Mouse (Mus musculus) ES-Bruce4 (cell line): ENCODE results near the gene Gss.

Experiments
- CTCF ChIP-seq: IDR thresholded peaks from one replicate; pipeline ENCODE4 v1.8.1; 2011; ENCODE audit warnings: low read depth, low read length
- EP300 ChIP-seq: IDR thresholded peaks from 2 replicates; pipeline ENCODE4 v1.6.1; 2011; ENCODE audit warnings: low read depth, low read length; ENCODE audit not compliant: insufficient read depth
- POLR2A ChIP-seq: IDR thresholded peaks from one replicate; pipeline ENCODE4 v1.8.1; 2011; ENCODE audit warnings: low read length; ENCODE audit not compliant: insufficient read depth

DNA sequence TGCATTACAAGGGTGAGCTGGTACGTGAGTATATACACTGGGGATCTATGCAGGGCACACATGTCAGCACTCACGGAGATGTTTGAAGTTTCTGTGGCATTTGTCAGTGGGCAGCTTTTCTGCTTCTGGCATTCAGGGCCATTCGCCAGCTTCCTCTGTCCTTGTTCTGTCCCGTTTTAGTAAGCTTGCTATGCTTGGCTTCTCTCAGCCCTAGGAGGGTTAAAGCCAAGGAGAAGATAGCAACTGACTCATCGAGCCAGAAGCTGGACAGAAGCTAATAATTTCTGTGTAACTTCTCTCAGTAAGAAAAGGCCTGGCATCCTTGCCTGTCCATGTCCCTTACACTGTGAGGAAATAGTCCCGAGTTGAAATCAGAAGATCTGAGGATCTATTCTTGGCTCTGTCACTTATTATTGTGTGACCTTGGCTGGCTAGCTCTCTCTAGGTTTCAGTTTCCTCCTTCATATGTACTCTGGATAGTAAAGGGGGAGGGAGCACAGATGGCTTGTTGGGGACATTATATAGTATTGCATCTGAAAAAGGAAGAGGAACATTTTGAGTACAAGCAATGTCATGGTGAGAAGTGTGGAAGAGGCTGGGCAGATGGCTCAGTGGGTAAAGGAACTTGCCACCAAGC is 51.7 kb downstream of the Gss start:
- no peak for TF ChIP-seq CTCF
- no peak for TF ChIP-seq EP300
- no peak for TF ChIP-seq POLR2A
